Mouse (Mus musculus) cerebellum, adult 9-11 months (tissue): ENCODE results near the gene Casr.

ENCODE experiments used
- DNase-seq: peaks from one replicate; pipeline ENCODE4 v3.0.0; 2022

Gene Casr

GRCm38 (mm10) chr16:36561386-36562338 lies at the start of gene Casr:
Casr (minus strand) TSS chr16:36562141.
- no peak for DNase-seq

- DNase-seq = no peak
These were observed 40.7 kb upstream of the Casr start for GRCm38 (mm10) chr16:36602632-36603031.

GRCm38 (mm10) chr16:36598265-36598664 lies 36.3 kb upstream of the Casr start:
- DNase-seq = no peak

GRCm38 (mm10) chr16:36596671-36597410 lies 34.9 kb upstream of the Casr start:
- DNase-seq = no peak

GRCm38 (mm10) chr16:36589898-36590297 lies 28.0 kb upstream of the Casr start:
- no peak for DNase-seq

GRCm38 (mm10) chr16:36587971-36588370 lies 26.0 kb upstream of the Casr start:
- no peak for DNase-seq

- DNase-seq = no peak
These were observed 20.1 kb upstream of the Casr start for GRCm38 (mm10) chr16:36582073-36582472.

- no peak for DNase-seq
These were observed 10.0 kb upstream of the Casr start for GRCm38 (mm10) chr16:36571942-36572341.

- no peak for DNase-seq
These were observed 2.4 kb downstream of the Casr start for GRCm38 (mm10) chr16:36559573-36559972.

GRCm38 (mm10) chr16:36555672-36556165 lies 6.2 kb downstream of the Casr start:
- DNase-seq = no peak

GRCm38 (mm10) chr16:36553624-36554023 lies 8.3 kb downstream of the Casr start:
- DNase-seq = no peak

- no peak for DNase-seq
These were observed 16.6 kb downstream of the Casr start for GRCm38 (mm10) chr16:36545333-36545732.

GRCm38 (mm10) chr16:36543091-36543490 lies 18.9 kb downstream of the Casr start:
- DNase-seq = no peak

- no peak for DNase-seq
These were observed 21.1 kb downstream of the Casr start for GRCm38 (mm10) chr16:36540834-36541233.

GRCm38 (mm10) chr16:36532981-36533687 lies 28.8 kb downstream of the Casr start:
- no peak for DNase-seq

- no peak for DNase-seq
These were observed 29.9 kb downstream of the Casr start for GRCm38 (mm10) chr16:36532046-36532445.

GRCm38 (mm10) chr16:36531630-36532029 lies 30.3 kb downstream of the Casr start:
- DNase-seq = no peak

- DNase-seq = no peak
These were observed 31.1 kb downstream of the Casr start for GRCm38 (mm10) chr16:36530566-36531552.

GRCm38 (mm10) chr16:36528822-36529221 lies 33.1 kb downstream of the Casr start:
- DNase-seq = no peak

- DNase-seq = no peak
These were observed 35.2 kb downstream of the Casr start for GRCm38 (mm10) chr16:36526596-36527282.

GRCm38 (mm10) chr16:36523095-36523494 lies 38.8 kb downstream of the Casr start:
- DNase-seq = no peak
